Mouse (Mus musculus) neural tube, embryonic 13.5 days (tissue): ENCODE results near the gene Bola1. TPM values are rescaled to one million over a fixed set of nuclear protein-coding genes. Genes with fewer than 3 reads are reported as not detected.
"Not testable (repeated sequence)": the region's sequence is repeated elsewhere in the genome, so short reads cannot be mapped to it uniquely, and the experiment has no call there.

Source experiments
- ATAC-seq: fragments of 200-750 bp; cut with Nextera tagmentation; 2 replicates; pipeline ENCODE4 v1.8.0; 2017; ENCODE audit warnings: low read depth, mild to moderate bottlenecking, moderate TSS enrichment, moderate library complexity
- H3K27ac ChIP-seq: fragments of 300-500 bp; sonication (generic); replicated peaks from 2 replicates; pipeline ENCODE4 v1.5.1; 2015; ENCODE audit warnings: moderate library complexity, mild to moderate bottlenecking, inconsistent platforms
- H3K27me3 ChIP-seq: fragments of 300-500 bp; sonication (generic); 2 replicates; pipeline ENCODE4 v1.6.1; 2015; ENCODE audit warnings: mild to moderate bottlenecking, inconsistent platforms
- H3K36me3 ChIP-seq: fragments of 300-500 bp; sonication (generic); 2 replicates; pipeline ENCODE4 v1.6.1; 2015; ENCODE audit warnings: mild to moderate bottlenecking, inconsistent platforms
- H3K4me1 ChIP-seq: fragments of 300-500 bp; sonication (generic); replicated peaks from 2 replicates; pipeline ENCODE4 v1.6.1; 2015; ENCODE audit warnings: inconsistent platforms
- H3K4me2 ChIP-seq: fragments of 300-500 bp; sonication (generic); 2 replicates; pipeline ENCODE4 v1.6.1; 2015; ENCODE audit warnings: inconsistent platforms, mild to moderate bottlenecking, moderate library complexity
- H3K4me3 ChIP-seq: fragments of 300-500 bp; sonication (generic); 2 replicates; pipeline ENCODE4 v1.5.1; 2015; ENCODE audit warnings: mild to moderate bottlenecking, inconsistent platforms
- H3K9ac ChIP-seq: fragments of 300-500 bp; sonication (generic); 2 replicates; pipeline ENCODE4 v1.6.1; 2015; ENCODE audit warnings: moderate library complexity, mild to moderate bottlenecking, inconsistent platforms
- H3K9me3 ChIP-seq: fragments of 300-500 bp; sonication (generic); 2 replicates; pipeline ENCODE4 v1.6.1; 2016; ENCODE audit warnings: inconsistent platforms
- WGBS: fragments of 180-500 bp; shearing (Covaris S2); methylation state at CpG from one replicate; pipeline ENCODE4 v1.1.7; 2015; 5-methylcytosine and 5-hydroxymethylcytosine counted together
- polyA plus RNA-seq: library from polyadenylated mRNA; unstranded; fragments of >200 nt; fragmentation: Nextera tagmentation; extraction: Ambion mirVana; gene quantifications from 2 replicates; pipeline ENCODE4 v1.2.1, GENCODE M21; 2015

The Bola1 gene
- polyA plus RNA-seq, 1 experiment from 2014 or later = 63.0 TPM

DNA sequence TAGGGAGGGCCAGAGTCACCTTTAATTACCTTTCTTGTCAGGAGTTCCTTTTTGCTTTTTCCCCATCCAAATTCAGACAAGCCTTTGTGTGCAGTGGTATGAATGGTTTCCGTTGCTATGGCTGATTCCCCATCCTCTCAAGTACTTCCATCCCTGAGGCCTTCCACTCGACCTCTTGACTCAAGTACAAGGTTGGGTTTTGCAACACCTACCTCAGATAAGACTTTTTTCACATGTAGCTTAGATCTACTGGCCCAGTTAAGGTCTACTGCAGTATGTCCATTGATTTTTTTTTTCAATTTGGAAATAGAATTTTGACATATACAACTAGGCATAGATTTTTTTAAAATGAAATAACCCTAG, 12.2 kb upstream of the Bola1 start:
- 64% methylated on average over 2 of the region's 2 CpGs for WGBS
- Histone ChIP-seq H3K27me3 (no peaks in the 10 kb centered on the region), H3K36me3 (no peaks in the 10 kb centered on the region), H3K4me2 (no peak overlapping the region), H3K27ac (no peak overlapping the region), H3K4me3 (no peak overlapping the region), H3K9ac (no peak overlapping the region), H3K9me3 (no peaks in the 10 kb centered on the region), H3K4me1 (no peaks in the 10 kb centered on the region)
- ATAC-seq = no peak

DNA sequence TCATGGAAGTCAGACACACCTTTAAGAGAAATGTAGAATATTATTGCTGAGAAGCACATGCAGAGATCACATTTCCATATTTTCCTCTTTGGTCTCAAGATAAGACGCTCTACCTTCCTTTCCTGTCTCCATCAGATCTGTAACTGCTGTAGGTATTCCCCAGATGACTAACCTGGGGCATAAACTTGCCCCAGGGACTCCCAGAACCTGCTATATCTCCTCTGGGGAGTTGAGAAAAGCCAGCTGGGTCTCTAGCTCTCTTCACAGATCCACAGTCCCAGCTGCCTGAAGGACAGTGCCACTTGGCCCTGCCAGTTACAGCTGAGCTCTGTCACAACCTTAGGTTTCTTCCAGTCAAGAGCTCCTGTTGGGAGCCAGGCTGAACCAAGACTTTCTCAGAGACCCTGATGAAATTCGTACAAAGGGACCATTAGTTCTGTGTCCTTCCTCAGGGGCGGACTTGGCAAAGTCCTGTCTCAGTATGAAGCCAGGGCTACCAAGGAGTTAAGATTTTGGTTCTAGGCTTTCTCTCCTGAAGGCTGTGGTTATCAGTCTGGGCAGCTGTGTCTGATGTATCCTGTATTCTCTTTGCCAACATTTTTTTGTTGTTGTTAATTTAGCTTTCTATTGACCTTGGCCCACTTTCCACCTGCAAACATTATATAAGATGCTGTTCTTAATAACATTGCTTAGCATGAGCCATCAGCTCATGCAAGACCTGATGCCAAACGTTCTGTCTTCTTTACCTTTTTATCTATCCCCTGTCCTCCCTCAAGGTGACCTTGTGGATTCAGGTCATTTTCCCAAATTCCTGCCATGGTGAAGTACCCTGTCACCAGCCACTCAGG, 11.6 kb upstream of the Bola1 start:
- ATAC-seq = no peak
- Histone ChIP-seq H3K4me1 (no peaks in the 10 kb centered on the region), H3K27me3 (no peaks in the 10 kb centered on the region), H3K27ac (no peak overlapping the region), H3K9ac (no peak overlapping the region), H3K36me3 (no peaks in the 10 kb centered on the region), H3K4me2 (no peak overlapping the region), H3K4me3 (no peak overlapping the region), H3K9me3 (no peaks in the 10 kb centered on the region)
- WGBS = 78% methylated on average over 4 of the region's 4 CpGs

DNA sequence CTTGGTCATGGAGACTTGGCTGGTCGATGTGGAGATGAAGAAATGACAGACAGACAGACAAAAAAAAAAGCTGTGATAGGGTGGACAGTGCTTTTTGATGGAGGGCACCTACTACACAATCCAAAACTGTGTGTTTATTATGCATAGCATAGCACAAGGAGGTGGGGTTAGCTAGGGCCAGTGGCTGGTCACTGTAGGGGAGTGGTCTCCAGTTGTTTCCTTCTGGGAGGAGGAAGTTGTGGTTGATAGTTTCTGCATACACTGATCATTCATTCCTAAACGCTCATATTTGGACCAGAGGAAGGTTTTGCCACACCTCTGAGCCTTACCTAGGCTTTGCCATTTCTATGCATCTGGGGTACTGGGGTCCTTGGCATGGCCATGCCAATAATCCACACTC, 10.9 kb upstream of the Bola1 start:
- H3K27ac ChIP-seq = no peak overlapping the region
- H3K4me2 ChIP-seq = no peak overlapping the region
- no peaks in the 10 kb centered on the region for H3K27me3 ChIP-seq
- ATAC-seq = no peak
- no peak overlapping the region for H3K9ac ChIP-seq
- no peak overlapping the region for H3K4me3 ChIP-seq
- H3K36me3 ChIP-seq = no peaks in the 10 kb centered on the region
- no peaks in the 10 kb centered on the region for H3K9me3 ChIP-seq
- H3K4me1 ChIP-seq = 0 out of 2 replicates have a peak, but pooled peaks cover 4% of the 10 kb centered on the region
- 77% methylated on average over 2 of the region's 2 CpGs for WGBS

DNA sequence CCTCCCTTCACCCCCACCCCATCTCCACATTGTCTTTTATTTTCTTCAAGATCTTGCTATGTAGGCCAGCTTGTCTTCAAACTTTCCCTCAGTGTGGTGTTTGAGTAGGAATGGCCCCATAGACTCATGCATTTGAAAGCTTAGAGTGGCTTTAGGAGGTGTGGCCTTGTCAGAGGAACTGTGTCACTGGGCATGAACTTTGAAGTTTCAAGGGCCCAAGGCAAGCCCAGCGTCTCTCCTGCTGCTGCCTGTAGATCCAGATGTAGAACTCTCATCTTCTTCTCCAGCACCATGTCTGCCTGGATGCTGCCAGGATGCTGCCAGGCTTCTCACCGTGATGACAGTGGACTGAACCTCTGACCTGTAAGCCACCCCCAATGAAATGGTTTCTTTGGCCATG, 9.3 kb upstream of the Bola1 start:
- Histone ChIP-seq H3K4me1 (0 out of 2 replicates have a peak, but pooled peaks cover 10% of the 10 kb centered on the region), H3K9me3 (no peaks in the 10 kb centered on the region), H3K36me3 (no peaks in the 10 kb centered on the region), H3K4me3 (no peak overlapping the region), H3K9ac (no peak overlapping the region), H3K27ac (no peak overlapping the region), H3K4me2 (no peak overlapping the region), H3K27me3 (no peaks in the 10 kb centered on the region)
- no peak for ATAC-seq
- 68% methylated on average over 2 of the region's 2 CpGs for WGBS

DNA sequence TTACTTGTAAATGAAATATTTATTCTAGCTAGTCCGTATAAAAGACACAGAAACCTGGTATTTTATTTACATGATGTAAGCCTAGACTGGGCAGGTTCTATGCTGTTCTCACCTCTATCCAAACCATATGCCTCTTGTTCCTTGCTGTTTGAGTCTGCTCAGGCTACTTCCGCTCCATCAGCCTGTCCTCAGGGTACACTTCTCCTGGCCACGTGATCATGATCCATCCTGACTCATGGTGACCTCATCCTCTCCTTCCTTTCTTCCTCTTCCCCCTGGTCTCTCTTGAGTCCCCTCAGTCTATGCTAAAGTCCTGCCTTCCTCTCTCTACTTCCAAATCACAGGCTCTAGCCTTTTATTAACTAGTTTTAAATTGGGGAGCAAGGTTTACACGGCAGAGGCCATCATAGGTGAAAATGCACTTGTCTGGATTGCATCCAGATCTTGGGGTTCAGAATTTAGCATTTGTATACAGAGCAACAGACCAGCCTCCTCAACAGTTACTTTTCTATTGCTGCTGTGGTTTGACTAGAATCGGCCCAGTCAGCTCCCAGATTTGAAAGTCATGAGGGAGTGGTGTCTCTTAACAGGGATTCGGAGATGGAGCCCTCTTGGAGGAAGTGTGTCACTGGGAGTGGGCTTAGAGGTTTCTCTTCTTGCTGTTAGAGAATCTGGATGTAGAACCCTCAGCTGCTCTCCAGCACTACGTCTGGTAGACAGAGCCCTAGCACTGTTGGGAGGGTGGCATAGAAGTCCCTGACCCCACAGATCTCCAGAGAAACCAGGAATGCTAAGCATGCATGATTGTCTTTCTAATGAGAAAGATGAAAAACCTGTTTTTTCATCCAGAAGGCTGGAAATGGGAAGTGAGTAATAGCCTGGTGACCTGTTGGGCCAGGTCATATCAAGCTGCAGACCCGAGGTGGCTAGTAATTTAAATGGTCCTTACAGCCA, 7.5 kb upstream of the Bola1 start:
- Histone ChIP-seq H3K9ac (no peak overlapping the region), H3K9me3 (no peaks in the 10 kb centered on the region), H3K4me2 (no peak overlapping the region), H3K36me3 (no peaks in the 10 kb centered on the region), H3K4me1 (peaks cover 25% of the 10 kb centered on the region), H3K27me3 (no peaks in the 10 kb centered on the region), H3K4me3 (no peak overlapping the region), H3K27ac (no peak overlapping the region)
- no peak for ATAC-seq
- 72% methylated on average over 8 of the region's 8 CpGs for WGBS

DNA sequence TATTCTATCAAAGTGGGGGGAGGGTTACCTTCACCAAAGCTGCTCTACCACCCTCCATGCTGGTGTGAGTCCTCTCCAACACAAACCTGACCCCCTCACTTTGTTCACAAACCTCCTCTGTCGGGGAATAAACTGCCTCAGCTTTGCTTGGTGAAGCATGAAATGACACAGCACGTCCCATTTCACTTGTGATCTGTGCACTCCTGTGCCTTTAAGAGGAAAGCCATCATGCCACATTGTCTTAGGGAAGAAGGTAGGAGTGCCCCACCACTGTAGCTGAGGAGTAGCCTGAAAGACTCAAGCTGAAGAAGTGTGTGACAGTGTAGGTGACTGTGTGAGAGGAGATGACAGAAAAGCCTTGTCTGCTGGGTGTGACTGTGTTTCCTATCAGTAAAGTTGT, 5.9 kb upstream of the Bola1 start:
- H3K4me3 ChIP-seq = no peak overlapping the region
- no peaks in the 10 kb centered on the region for H3K27me3 ChIP-seq
- H3K36me3 ChIP-seq = no peaks in the 10 kb centered on the region
- 14% methylated on average over 2 of the region's 2 CpGs for WGBS
- ATAC-seq = no peak
- H3K27ac ChIP-seq = no peak overlapping the region
- H3K9ac ChIP-seq = peak overlapping the region; percentile 27; the same call in 1 of the 2 replicates
- no peak overlapping the region for H3K4me2 ChIP-seq
- H3K9me3 ChIP-seq = no peaks in the 10 kb centered on the region
- H3K4me1 ChIP-seq = peaks cover 37% of the 10 kb centered on the region

DNA sequence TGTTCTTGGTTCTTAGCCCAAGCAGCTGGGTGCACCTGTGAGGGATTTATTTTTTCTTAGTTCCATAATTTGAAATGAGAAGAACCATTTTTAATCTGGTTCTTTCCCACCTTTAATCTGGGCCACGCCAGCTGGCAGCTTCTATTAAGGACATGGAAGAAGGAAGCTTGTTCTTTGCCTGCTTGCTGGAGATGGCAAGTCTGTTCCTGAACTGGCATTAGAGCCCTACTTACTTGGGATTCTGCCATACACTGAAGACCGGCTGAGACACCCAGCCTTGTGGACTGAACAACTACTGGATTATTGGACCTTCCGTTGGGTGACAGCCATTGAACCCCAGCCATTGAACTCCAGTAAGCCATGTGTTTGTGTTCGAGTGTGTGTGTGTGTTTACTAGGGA, 3.3 kb upstream of the Bola1 start:
- Histone ChIP-seq H3K9ac (no peak overlapping the region), H3K4me1 (peaks cover 45% of the 10 kb centered on the region)
- ATAC-seq = no peak

DNA sequence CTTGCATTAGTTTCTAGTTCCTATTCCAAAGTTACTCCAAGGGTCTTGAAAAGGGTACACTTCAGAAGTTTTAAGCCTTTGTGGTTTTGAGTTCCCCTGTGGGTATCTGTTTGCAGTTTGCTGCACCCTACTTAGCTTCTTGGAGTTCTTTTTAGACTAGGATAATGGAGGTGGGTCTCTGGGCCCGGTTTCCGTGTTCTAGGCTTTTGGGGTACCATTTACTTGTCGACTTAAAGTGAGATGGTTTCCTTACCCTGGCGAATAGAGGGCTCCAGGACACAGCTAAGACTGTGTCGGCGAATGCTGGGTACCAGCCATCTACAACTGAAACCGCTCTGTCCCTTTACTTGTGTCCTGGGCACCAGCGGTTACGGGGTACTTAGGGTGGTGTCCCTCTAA, 2.1 kb upstream of the Bola1 start:
- H3K4me1 ChIP-seq = peaks cover 45% of the 10 kb centered on the region
- WGBS = 20% methylated on average over 9 of the region's 9 CpGs
- ATAC-seq = no peak

More for the DNA sequence above, 3.3 kb upstream of the Bola1 start:
- no peaks in the 10 kb centered on the region for H3K27me3 ChIP-seq
- H3K36me3 ChIP-seq = no peaks in the 10 kb centered on the region
- 88% methylated on average over 4 of the region's 4 CpGs for WGBS
- H3K4me2 ChIP-seq = peak overlapping the region; percentile 91
- no peak overlapping the region for H3K4me3 ChIP-seq
- H3K9me3 ChIP-seq = no peaks in the 10 kb centered on the region
- H3K27ac ChIP-seq = no peak overlapping the region

DNA sequence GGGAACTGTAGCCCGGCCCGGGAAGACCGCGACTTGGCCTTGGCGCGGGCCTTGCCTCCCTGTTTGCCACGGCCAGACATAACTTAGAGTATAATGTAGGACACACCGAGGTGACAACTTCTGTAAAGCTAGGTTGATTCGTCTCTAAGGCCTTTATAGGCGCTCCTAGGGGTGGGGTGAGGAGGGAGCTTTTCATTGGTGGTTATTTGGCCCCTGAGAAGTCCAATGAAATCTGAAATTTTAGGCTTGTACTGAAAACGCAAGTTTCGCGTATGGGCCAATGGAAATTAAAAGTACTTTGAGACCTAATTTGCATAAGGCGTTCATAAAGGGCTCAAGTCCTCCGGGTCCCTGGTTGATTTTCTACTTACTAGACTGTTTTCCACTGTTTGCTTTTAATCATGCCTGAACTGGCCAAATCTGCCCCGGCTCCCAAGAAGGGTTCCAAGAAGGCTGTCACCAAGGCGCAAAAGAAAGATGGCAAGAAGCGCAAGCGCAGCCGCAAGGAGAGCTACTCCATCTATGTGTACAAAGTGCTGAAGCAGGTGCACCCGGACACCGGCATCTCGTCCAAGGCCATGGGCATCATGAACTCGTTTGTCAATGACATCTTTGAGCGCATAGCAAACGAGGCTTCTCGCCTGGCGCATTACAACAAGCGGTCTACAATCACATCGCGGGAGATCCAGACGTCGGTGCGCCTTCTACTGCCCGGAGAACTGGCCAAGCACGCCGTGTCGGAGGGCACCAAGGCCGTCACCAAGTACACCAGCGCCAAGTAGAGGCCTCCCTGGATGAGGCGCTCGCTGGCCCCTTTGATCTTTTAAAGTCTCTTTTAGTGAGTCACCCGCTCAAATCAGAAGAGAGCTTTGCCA, 1.5 kb upstream of the Bola1 start, which contains the start of the genes Hist2h2ac and Hist2h2be:
Gene Hist2h2ac, minus strand, starts transcription at position 116 of the 875 bp plus-strand sequence.
Gene Hist2h2be, plus strand, starts transcription at position 355 of the 875 bp plus-strand sequence.
- H3K9me3 ChIP-seq = no peaks in the 10 kb centered on the region
- peak; percentile 71 for ATAC-seq
- WGBS = under 1% methylated on average over 43 of the region's 43 CpGs

More for the DNA sequence above, 2.1 kb upstream of the Bola1 start:
- Histone ChIP-seq H3K9me3 (no peaks in the 10 kb centered on the region), H3K27me3 (no peaks in the 10 kb centered on the region), H3K9ac (peak overlapping the region; percentile 85), H3K4me2 (peak overlapping the region; percentile 91), H3K36me3 (no peaks in the 10 kb centered on the region), H3K4me3 (peak overlapping the region; percentile 66), H3K27ac (peak overlapping the region; percentile 98)

DNA sequence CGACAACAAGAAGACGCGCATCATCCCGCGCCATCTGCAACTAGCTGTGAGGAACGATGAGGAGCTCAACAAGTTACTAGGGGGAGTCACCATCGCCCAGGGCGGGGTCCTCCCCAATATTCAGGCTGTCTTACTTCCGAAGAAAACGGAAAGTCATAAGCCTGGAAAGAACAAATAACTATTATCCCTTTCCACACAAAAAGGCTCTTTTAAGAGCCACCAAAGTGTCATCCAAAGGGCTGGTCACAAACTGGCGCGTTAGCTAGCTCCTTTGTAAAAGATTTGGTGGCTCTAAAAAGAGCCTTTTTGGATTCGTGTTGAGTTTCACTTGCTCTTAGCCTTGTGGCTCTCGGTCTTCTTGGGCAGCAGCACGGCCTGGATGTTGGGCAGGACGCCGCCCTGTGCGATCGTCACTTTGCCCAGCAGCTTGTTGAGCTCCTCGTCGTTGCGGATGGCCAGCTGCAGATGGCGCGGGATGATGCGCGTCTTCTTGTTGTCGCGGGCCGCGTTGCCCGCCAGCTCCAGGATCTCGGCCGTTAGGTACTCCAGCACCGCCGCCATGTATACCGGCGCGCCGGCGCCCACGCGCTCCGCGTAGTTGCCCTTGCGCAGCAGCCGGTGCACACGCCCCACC, 739 bp upstream of the Bola1 start:
- 1% methylated on average over 32 of the region's 47 CpGs for WGBS
- peak overlapping the region; percentile 85 for H3K9ac ChIP-seq
- peak overlapping the region; percentile 91 for H3K4me2 ChIP-seq
- H3K4me3 ChIP-seq = peak overlapping the region; percentile 66
- H3K27ac ChIP-seq = peak overlapping the region; percentile 98
- H3K4me1 ChIP-seq = peaks cover 40% of the 10 kb centered on the region
- ATAC-seq, H3K36me3 ChIP-seq, H3K9me3 ChIP-seq, H3K27me3 ChIP-seq: not testable (repeated sequence)

More for the DNA sequence above, 1.5 kb upstream of the Bola1 start, which contains the start of the genes Hist2h2ac and Hist2h2be:
- peak within 1 kb of the TSS; percentile 85 for H3K9ac ChIP-seq
- H3K36me3 ChIP-seq = no peaks in the 10 kb centered on the region
- H3K4me2 ChIP-seq = peak within 1 kb of the TSS; percentile 91
- peak within 1 kb of the TSS; percentile 98 for H3K27ac ChIP-seq
- H3K4me3 ChIP-seq = peak within 1 kb of the TSS; percentile 66
- no peaks in the 10 kb centered on the region for H3K27me3 ChIP-seq
- peaks cover 45% of the 10 kb centered on the region for H3K4me1 ChIP-seq

DNA sequence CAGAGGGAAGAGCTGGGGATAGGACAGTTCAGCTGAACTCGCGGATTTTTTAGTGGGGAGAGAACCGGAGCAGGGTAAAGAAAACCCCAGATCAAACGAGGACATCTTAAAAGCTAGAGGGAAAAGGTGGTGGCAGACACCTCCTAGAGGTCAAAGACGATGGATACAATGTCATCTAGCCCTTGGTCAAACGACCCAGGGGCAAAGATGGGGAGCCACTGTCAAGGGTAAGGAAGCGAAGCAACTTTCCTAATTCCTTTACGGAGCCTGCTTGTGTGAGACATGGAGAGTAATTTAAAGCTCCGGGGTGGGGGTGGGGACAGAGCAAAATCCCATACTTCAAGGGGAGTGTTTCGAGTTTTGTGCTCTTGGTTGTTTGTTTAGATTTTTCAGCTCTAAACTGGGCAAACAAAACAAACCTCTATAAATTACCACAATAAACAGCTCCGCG, 293 bp downstream of the Bola1 start:
- no peaks in the 10 kb centered on the region for H3K36me3 ChIP-seq
- peak overlapping the region; percentile 91 for H3K4me2 ChIP-seq
- no peaks in the 10 kb centered on the region for H3K9me3 ChIP-seq
- H3K4me3 ChIP-seq = peak overlapping the region; percentile 66
- peaks cover 38% of the 10 kb centered on the region for H3K4me1 ChIP-seq
- peak; percentile 41 for ATAC-seq
- 0% methylated on average over 12 of the region's 12 CpGs for WGBS
- peak overlapping the region; percentile 98 for H3K27ac ChIP-seq
- H3K9ac ChIP-seq = peak overlapping the region; percentile 85
- no peaks in the 10 kb centered on the region for H3K27me3 ChIP-seq
